Mouse (Mus musculus) heart, embryonic 16.5 days (tissue): Measurements from ENCODE around the gene Gorasp1. TPM values are rescaled to one million over a fixed set of nuclear protein-coding genes. Genes with fewer than 3 reads are reported as not detected.

Source experiments
- ATAC-seq: fragments of 200-750 bp; cut with Nextera tagmentation; replicated peaks from 2 replicates; pipeline ENCODE4 v1.8.0; 2017; ENCODE audit warnings: moderate number of reproducible peaks; ENCODE audit not compliant: insufficient read depth, low FRiP score; ENCODE audit errors: extremely low read depth
- H3K27ac ChIP-seq: fragments of 300-500 bp; sonication (generic); 2 replicates; pipeline ENCODE4 v1.5.1; 2014; ENCODE audit warnings: mild to moderate bottlenecking, low read length, control low read depth, moderate library complexity
- H3K27me3 ChIP-seq: fragments of 300-500 bp; sonication (generic); 2 replicates; pipeline ENCODE4 v1.6.1; 2014; ENCODE audit warnings: low read length, mixed read lengths; ENCODE audit not compliant: control insufficient read depth, insufficient read depth
- H3K36me3 ChIP-seq: fragments of 300-500 bp; sonication (generic); 2 replicates; pipeline ENCODE4 v1.6.1; 2014; ENCODE audit not compliant: control insufficient read depth, insufficient read depth
- H3K4me1 ChIP-seq: fragments of 300-500 bp; sonication (generic); 2 replicates; pipeline ENCODE4 v1.6.1; 2014; ENCODE audit warnings: low read length, mixed read lengths; ENCODE audit not compliant: control insufficient read depth, insufficient read depth
- H3K4me2 ChIP-seq: fragments of 300-500 bp; sonication (generic); 2 replicates; pipeline ENCODE4 v1.6.1; 2014; ENCODE audit warnings: low read depth, mild to moderate bottlenecking, control low read depth, low read length
- H3K4me3 ChIP-seq: fragments of 300-500 bp; sonication (generic); 2 replicates; pipeline ENCODE4 v1.5.1; 2014; ENCODE audit warnings: mild to moderate bottlenecking, control low read depth, low read length
- H3K9ac ChIP-seq: fragments of 300-500 bp; sonication (generic); 2 replicates; pipeline ENCODE4 v1.6.1; 2014; ENCODE audit warnings: low read length, control low read depth
- H3K9me3 ChIP-seq: fragments of 300-500 bp; sonication (generic); replicated peaks from 2 replicates; pipeline ENCODE4 v1.6.1; 2016; ENCODE audit warnings: low read length; ENCODE audit not compliant: control insufficient read depth
- WGBS: fragments of 180-500 bp; shearing (Covaris S2); extraction: QIAGEN DNeasy Blood & Tissue Kit; methylation state at CpG from one replicate; pipeline ENCODE4 v1.1.7; 2014; 5-methylcytosine and 5-hydroxymethylcytosine counted together
- polyA plus RNA-seq: library from polyadenylated mRNA; unstranded; fragments of >200 nt; fragmentation: Nextera tagmentation; extraction: Ambion mirVana; gene quantifications from 2 replicates; pipeline ENCODE4 v1.2.1, GENCODE M21; 2015

Gorasp1 gene
- polyA plus RNA-seq, 1 experiment from 2014 or later, result 23.1 TPM

GRCm38 (mm10) chr9:119893881-119894280 lies 43.5 kb downstream of the Gorasp1 start:
- Histone ChIP-seq H3K4me1 (peaks cover 13% of the 10 kb centered on the region), H3K9ac (no peak overlapping the region), H3K27ac (no peak overlapping the region), H3K36me3 (no peaks in the 10 kb centered on the region), H3K9me3 (no peaks in the 10 kb centered on the region), H3K27me3 (no peaks in the 10 kb centered on the region), H3K4me3 (no peak overlapping the region), H3K4me2 (peak overlapping the region; percentile 73; the same call in 1 of the 2 replicates)
- ATAC-seq, result no peak
- 84% methylated on average over 5 of the region's 5 CpGs for WGBS

DNA sequence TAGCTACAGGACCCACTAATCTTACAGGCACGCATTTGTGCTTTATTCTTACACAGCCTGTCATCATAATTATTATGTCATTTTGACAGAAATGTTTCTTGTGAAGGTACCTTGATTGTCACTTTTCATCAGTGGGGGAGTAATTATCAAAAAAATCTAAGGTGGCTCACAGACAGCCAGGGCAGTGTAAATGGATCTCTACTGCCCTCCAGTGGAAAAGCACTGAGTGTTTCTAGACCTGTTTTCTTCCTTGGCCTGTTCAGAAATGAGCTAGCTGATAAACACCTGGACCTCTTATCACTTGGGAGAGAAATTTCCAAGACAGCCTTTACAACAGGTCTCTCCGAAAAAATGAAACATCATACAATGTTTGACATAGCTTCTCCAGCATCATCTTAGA lies 46.7 kb downstream of the Gorasp1 start:
- Histone ChIP-seq H3K4me3 (no peak overlapping the region), H3K9me3 (no peaks in the 10 kb centered on the region), H3K9ac (no peak overlapping the region), H3K36me3 (no peaks in the 10 kb centered on the region), H3K4me2 (no peak overlapping the region), H3K27me3 (no peaks in the 10 kb centered on the region), H3K4me1 (peaks cover 7% of the 10 kb centered on the region), H3K27ac (no peak overlapping the region)
- 37% methylated on average over 2 of the region's 2 CpGs for WGBS
- no peak for ATAC-seq

DNA sequence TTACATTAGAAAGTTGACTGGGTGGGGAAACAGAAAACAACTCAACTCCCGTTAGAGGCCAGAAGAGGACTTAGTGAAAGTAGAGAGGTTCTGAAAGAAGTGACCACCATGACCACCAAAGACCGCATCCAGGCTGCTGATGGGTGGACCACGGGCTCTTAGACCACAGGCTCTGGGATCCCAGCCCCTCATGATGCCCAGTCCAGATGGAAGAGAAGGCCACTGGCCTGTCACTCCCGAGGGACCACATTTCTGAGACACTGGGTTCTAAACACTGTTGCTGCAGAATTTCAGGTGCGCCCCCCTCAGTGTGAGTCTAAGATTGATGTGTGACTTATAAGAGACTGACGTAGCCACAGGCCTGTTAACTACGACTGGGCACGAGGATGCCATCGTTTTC lies 47.9 kb downstream of the Gorasp1 start:
- Histone ChIP-seq H3K36me3 (no peaks in the 10 kb centered on the region), H3K4me3 (no peak overlapping the region), H3K4me2 (no peak overlapping the region), H3K4me1 (peaks cover 3% of the 10 kb centered on the region; the same call in 1 of the 2 replicates), H3K27ac (no peak overlapping the region), H3K9ac (no peak overlapping the region), H3K27me3 (no peaks in the 10 kb centered on the region), H3K9me3 (no peaks in the 10 kb centered on the region)
- 83% methylated on average over 9 of the region's 9 CpGs for WGBS
- no peak for ATAC-seq

- no peak for ATAC-seq
- no peak overlapping the region for H3K4me2 ChIP-seq
- WGBS, result 59% methylated on average over 2 of the region's 2 CpGs
These were observed 48.5 kb downstream of the Gorasp1 start for GRCm38 (mm10) chr9:119888843-119889246.

GRCm38 (mm10) chr9:119887144-119887901 lies 50.0 kb downstream of the Gorasp1 start:
- H3K4me2 ChIP-seq, result no peak overlapping the region
- H3K9ac ChIP-seq, result no peak overlapping the region
- H3K9me3 ChIP-seq, result no peaks in the 10 kb centered on the region
- no peak overlapping the region for H3K27ac ChIP-seq
- no peaks in the 10 kb centered on the region for H3K27me3 ChIP-seq
- no peak for ATAC-seq
- H3K36me3 ChIP-seq, result no peaks in the 10 kb centered on the region
- H3K4me1 ChIP-seq, result no peaks in the 10 kb centered on the region
- WGBS, result 69% methylated on average over 4 of the region's 4 CpGs
- H3K4me3 ChIP-seq, result no peak overlapping the region

More at GRCm38 (mm10) chr9:119888843-119889246, 48.5 kb downstream of the Gorasp1 start:
- Histone ChIP-seq H3K4me3 (no peak overlapping the region), H3K9me3 (no peaks in the 10 kb centered on the region), H3K27ac (no peak overlapping the region), H3K36me3 (no peaks in the 10 kb centered on the region), H3K9ac (no peak overlapping the region), H3K27me3 (no peaks in the 10 kb centered on the region), H3K4me1 (no peaks in the 10 kb centered on the region)

Other genes with a start within 250 kb of the Gorasp1 start
- gene Scn10a, start 218.2 kb downstream of the Gorasp1 start, polyA plus RNA-seq, result 0.85 and 1.4 TPM in 2 replicates
- gene Scn11a, start 112.1 kb downstream of the Gorasp1 start, polyA plus RNA-seq, result 0.05 TPM in 1 of 2 replicates, not detected in the other
- gene Wdr48, start 42.7 kb downstream of the Gorasp1 start, polyA plus RNA-seq, result 36.1 and 37.3 TPM in 2 replicates
- 0.37 and 0.39 TPM in 2 replicates for gene Ttc21a, start within 50 bp of the Gorasp1 start, polyA plus RNA-seq
- gene Csrnp1, start 47.1 kb upstream of the Gorasp1 start, polyA plus RNA-seq, result 6.5 and 9.4 TPM in 2 replicates
- 54.9 and 56.1 TPM in 2 replicates for gene Xirp1, start 86.0 kb upstream of the Gorasp1 start, polyA plus RNA-seq
- 6.1 and 6.2 TPM in 2 replicates for gene Cx3cr1, start 132.3 kb upstream of the Gorasp1 start, polyA plus RNA-seq
- 1.2 and 4.4 TPM in 2 replicates for gene Ccr8, start 154.5 kb upstream of the Gorasp1 start, polyA plus RNA-seq
- 21.9 and 23.0 TPM in 2 replicates for gene Slc25a38, start 172.8 kb upstream of the Gorasp1 start, polyA plus RNA-seq
- gene Rpsa, start 190.1 kb upstream of the Gorasp1 start, polyA plus RNA-seq, result 839 and 856 TPM in 2 replicates
- 0.07 TPM in 1 of 2 replicates, not detected in the other for gene Mobp, start 212.1 kb upstream of the Gorasp1 start, polyA plus RNA-seq